Mouse (Mus musculus): Measurements from ENCODE around the gene Rusc2. TPM values are rescaled to one million over a fixed set of nuclear protein-coding genes. Genes with fewer than 3 reads are reported as not detected.
A peak's percentile ranks its signal among the peaks of the same experiment; 100 is the strongest.

Gene Rusc2
- polyA plus RNA-seq, 1 experiment from 2014 or later: 2.1 TPM

GRCm38 (mm10) chr4:43442044-43442443 is 60.3 kb downstream of the Rusc2 start:
- H3K27ac ChIP-seq (ENCODE audit: low read depth): peak overlapping the region; percentile 83
- ATAC-seq (peak; percentile 91), DNase-seq (peak; percentile 98)
- H3K9me3 ChIP-seq (ENCODE audit: low read length): no peaks in the 10 kb centered on the region
- under 1% methylated on average over 33 of the region's 33 CpGs for WGBS (ENCODE audit: insufficient replicate concordance)
- H3K9ac ChIP-seq (replicated peaks): peak overlapping the region; percentile 78
- peak overlapping the region; percentile 99 for H3K4me2 ChIP-seq (ENCODE audit: low read depth, low read length)
- no peaks in the 10 kb centered on the region for H3K27me3 ChIP-seq (ENCODE audit: insufficient read depth, low read length)
- TF ChIP-seq EP300 (IDR thresholded peaks at IDR 0.05; ENCODE audit: low read depth) (no peak), CTCF (IDR thresholded peaks at IDR 0.05; ENCODE audit: low read depth) (peak; percentile 98)
- H3K36me3 ChIP-seq (replicated peaks; ENCODE audit: insufficient read depth, low read length): peaks cover 12% of the 10 kb centered on the region
- peak overlapping the region; percentile 71 for H3K4me3 ChIP-seq (ENCODE audit: low read depth, low read length)
- peaks cover 4% of the 10 kb centered on the region for H3K4me1 ChIP-seq (ENCODE audit: insufficient read depth)

- H3K4me1 ChIP-seq (ENCODE audit: insufficient read depth): peaks cover 4% of the 10 kb centered on the region
- under 1% methylated on average over 41 of the region's 88 CpGs for WGBS (ENCODE audit: insufficient replicate concordance)
- peak overlapping the region; percentile 78 for H3K9ac ChIP-seq (replicated peaks)
- H3K4me3 ChIP-seq (ENCODE audit: low read depth, low read length): peak overlapping the region; percentile 71
- no peaks in the 10 kb centered on the region for H3K9me3 ChIP-seq (ENCODE audit: low read length)
- H3K27me3 ChIP-seq (ENCODE audit: insufficient read depth, low read length): no peaks in the 10 kb centered on the region
- no peak for TF ChIP-seq CTCF (IDR thresholded peaks at IDR 0.05; ENCODE audit: low read depth)
- TF ChIP-seq EP300 (IDR thresholded peaks at IDR 0.05; ENCODE audit: low read depth): peak; percentile 15; the same call in 1 of the 2 replicates
- H3K27ac ChIP-seq (ENCODE audit: low read depth): peak overlapping the region; percentile 83
- peaks cover 16% of the 10 kb centered on the region for H3K36me3 ChIP-seq (replicated peaks; ENCODE audit: insufficient read depth, low read length)
- peak; percentile 77 for ATAC-seq
- peak overlapping the region; percentile 99 for H3K4me2 ChIP-seq (ENCODE audit: low read depth, low read length)
- peak; percentile 78 for DNase-seq
Observed at GRCm38 (mm10) chr4:43442456-43443361, 60.9 kb downstream of the Rusc2 start.

GRCm38 (mm10) chr4:43443511-43443910 is 61.7 kb downstream of the Rusc2 start:
- peaks cover 21% of the 10 kb centered on the region for H3K36me3 ChIP-seq (replicated peaks; ENCODE audit: insufficient read depth, low read length)
- H3K9ac ChIP-seq (replicated peaks): peak overlapping the region; percentile 78
- H3K4me3 ChIP-seq (ENCODE audit: low read depth, low read length): peak overlapping the region; percentile 71
- H3K27me3 ChIP-seq (ENCODE audit: insufficient read depth, low read length): no peaks in the 10 kb centered on the region
- TF ChIP-seq EP300 (IDR thresholded peaks at IDR 0.05; ENCODE audit: low read depth) (no peak), CTCF (IDR thresholded peaks at IDR 0.05; ENCODE audit: low read depth) (no peak)
- H3K27ac ChIP-seq (ENCODE audit: low read depth): peak overlapping the region; percentile 83; the same call in 1 of the 2 replicates
- H3K9me3 ChIP-seq (ENCODE audit: low read length): no peaks in the 10 kb centered on the region
- H3K4me1 ChIP-seq (ENCODE audit: insufficient read depth): peaks cover 4% of the 10 kb centered on the region
- peak; percentile 38 for DNase-seq
- ATAC-seq: no peak
- WGBS (ENCODE audit: insufficient replicate concordance): 5% methylated on average over 28 of the region's 28 CpGs
- peak overlapping the region; percentile 99 for H3K4me2 ChIP-seq (ENCODE audit: low read depth, low read length)

- WGBS (ENCODE audit: insufficient replicate concordance): 88% methylated on average over 13 of the region's 13 CpGs
- ATAC-seq: no peak
- Histone ChIP-seq H3K4me1 (ENCODE audit: insufficient read depth) (peaks cover 6% of the 10 kb centered on the region), H3K9me3 (ENCODE audit: low read length) (no peaks in the 10 kb centered on the region), H3K36me3 (replicated peaks; ENCODE audit: insufficient read depth, low read length) (peaks cover 21% of the 10 kb centered on the region), H3K4me2 (ENCODE audit: low read depth, low read length) (no peak overlapping the region), H3K4me3 (ENCODE audit: low read depth, low read length) (no peak overlapping the region), H3K27me3 (ENCODE audit: insufficient read depth, low read length) (no peaks in the 10 kb centered on the region), H3K9ac (replicated peaks) (no peak overlapping the region), H3K27ac (ENCODE audit: low read depth) (no peak overlapping the region)
- TF ChIP-seq EP300 (IDR thresholded peaks at IDR 0.05; ENCODE audit: low read depth) (no peak), CTCF (IDR thresholded peaks at IDR 0.05; ENCODE audit: low read depth) (no peak)
- peak; percentile 16 for DNase-seq
Observed at GRCm38 (mm10) chr4:43447251-43447650, 65.5 kb downstream of the Rusc2 start.

- TF ChIP-seq CTCF (IDR thresholded peaks at IDR 0.05; ENCODE audit: low read depth) (no peak), EP300 (IDR thresholded peaks at IDR 0.05; ENCODE audit: low read depth) (no peak)
- H3K4me1 ChIP-seq (ENCODE audit: insufficient read depth): peaks cover 11% of the 10 kb centered on the region
- H3K9me3 ChIP-seq (ENCODE audit: low read length): no peaks in the 10 kb centered on the region
- H3K9ac ChIP-seq (replicated peaks): no peak overlapping the region
- DNase-seq (no peak), ATAC-seq (no peak)
- peaks cover 10% of the 10 kb centered on the region for H3K27me3 ChIP-seq (ENCODE audit: insufficient read depth, low read length)
- 77% methylated on average over 3 of the region's 3 CpGs for WGBS (ENCODE audit: insufficient replicate concordance)
- H3K4me2 ChIP-seq (ENCODE audit: low read depth, low read length): no peak overlapping the region
- H3K36me3 ChIP-seq (replicated peaks; ENCODE audit: insufficient read depth, low read length): peaks cover 21% of the 10 kb centered on the region
- H3K27ac ChIP-seq (ENCODE audit: low read depth): no peak overlapping the region
- H3K4me3 ChIP-seq (ENCODE audit: low read depth, low read length): no peak overlapping the region
Observed at GRCm38 (mm10) chr4:43448554-43448953, 66.8 kb downstream of the Rusc2 start.

- ATAC-seq: no peak
- 45% methylated on average over 11 of the region's 11 CpGs for WGBS (ENCODE audit: insufficient replicate concordance)
- H3K9ac ChIP-seq (replicated peaks): no peak overlapping the region
- H3K9me3 ChIP-seq (ENCODE audit: low read length): no peaks in the 10 kb centered on the region
- H3K4me3 ChIP-seq (ENCODE audit: low read depth, low read length): no peak overlapping the region
- TF ChIP-seq CTCF (IDR thresholded peaks at IDR 0.05; ENCODE audit: low read depth) (no peak), EP300 (IDR thresholded peaks at IDR 0.05; ENCODE audit: low read depth) (no peak)
- peak overlapping the region; percentile 53; the same call in 1 of the 2 replicates for H3K4me2 ChIP-seq (ENCODE audit: low read depth, low read length)
- peaks cover 27% of the 10 kb centered on the region for H3K27me3 ChIP-seq (ENCODE audit: insufficient read depth, low read length)
- DNase-seq: no peak
- peaks cover 6% of the 10 kb centered on the region for H3K36me3 ChIP-seq (replicated peaks; ENCODE audit: insufficient read depth, low read length)
- H3K4me1 ChIP-seq (ENCODE audit: insufficient read depth): peaks cover 13% of the 10 kb centered on the region
- no peak overlapping the region for H3K27ac ChIP-seq (ENCODE audit: low read depth)
Observed at GRCm38 (mm10) chr4:43452315-43452714, 70.5 kb downstream of the Rusc2 start.

All from liver, postnatal 0 days (tissue).